Mouse (Mus musculus) small intestine, adult 10 weeks (tissue): ENCODE measurements around the gene Samd14. TPM values are rescaled to one million over a fixed set of nuclear protein-coding genes. Genes with fewer than 3 reads are reported as not detected.

ENCODE experiments used
- polyA plus RNA-seq: library from polyadenylated mRNA; stranded (reverse); fragments of 350-450 nt; fragmentation: Illumina TruSeq; extraction: RNeasy Lipid Tissue Mini Kit (QIAGEN cat#74804); gene quantifications from one replicate; pipeline ENCODE4 v1.2.3, GENCODE M21; 2014; ENCODE audit warnings: low replicate concordance

Gene Samd14
- polyA plus RNA-seq = not detected

GRCm38 (mm10) chr11:95009629-95010014 is at the start of gene Samd14:
Gene Samd14, plus strand, starts transcription at chr11:95009879.

GRCm38 (mm10) chr11:94967419-94967818 is 42.3 kb upstream of the Samd14 start, which contains the start of gene Hils1:
Gene Hils1, plus strand, starts transcription at chr11:94967593.

GRCm38 (mm10) chr11:94976199-94976598 is 33.5 kb upstream of the Samd14 start, which contains the start of gene Sgca:
Gene Sgca, minus strand, starts transcription at chr11:94976327.

GRCm38 (mm10) chr11:94990749-94991577 is 18.7 kb upstream of the Samd14 start, which contains the start of gene Ppp1r9b:
Gene Ppp1r9b, plus strand, starts transcription at chr11:94991035.

GRCm38 (mm10) chr11:95041139-95041609 is 31.5 kb downstream of the Samd14 start, which contains the start of gene Pdk2:
Gene Pdk2, minus strand, starts transcription at chr11:95041354.

Other genes starting within 250 kb of the Samd14 start
- not detected for gene Tmem92, start 227.2 kb upstream of the Samd14 start, polyA plus RNA-seq
- 9.8 TPM for gene Col1a1, start 73.7 kb upstream of the Samd14 start, polyA plus RNA-seq
- gene Hils1, start 42.3 kb upstream of the Samd14 start, polyA plus RNA-seq = not detected
- not detected for gene Sgca, start 33.6 kb upstream of the Samd14 start, polyA plus RNA-seq
- gene Ppp1r9b, start 18.8 kb upstream of the Samd14 start, polyA plus RNA-seq = 6.8 TPM
- 1.7 TPM for gene Pdk2, start 31.5 kb downstream of the Samd14 start, polyA plus RNA-seq
- 0.52 TPM for gene Itga3, start 66.9 kb downstream of the Samd14 start, polyA plus RNA-seq
- not detected for gene Dlx3, start 110.2 kb downstream of the Samd14 start, polyA plus RNA-seq
- gene Dlx4, start 136.4 kb downstream of the Samd14 start, polyA plus RNA-seq = not detected